Mouse (Mus musculus) ES-E14 (cell line): Measurements from ENCODE around the gene Rptor.

ENCODE experiments used
- CHD2 ChIP-seq: IDR thresholded peaks from 2 replicates; pipeline ENCODE4 v1.6.1; 2014; ENCODE audit warnings: mild to moderate bottlenecking, low read depth, low read length, inconsistent platforms
- HCFC1 ChIP-seq: IDR thresholded peaks from 2 replicates; pipeline ENCODE4 v1.6.1; 2012; ENCODE audit warnings: low read length, inconsistent platforms, borderline replicate concordance; ENCODE audit not compliant: insufficient read depth
- MAFK ChIP-seq: IDR thresholded peaks from 2 replicates; pipeline ENCODE4 v1.6.1; 2014; ENCODE audit warnings: mild to moderate bottlenecking, low read depth, low read length, inconsistent platforms; ENCODE audit not compliant: insufficient read depth
- ZC3H11A ChIP-seq: IDR thresholded peaks from 2 replicates; pipeline ENCODE4 v1.6.1; 2012; ENCODE audit warnings: low read depth, mild to moderate bottlenecking, inconsistent platforms, low read length, borderline replicate concordance
- ZNF384 ChIP-seq: IDR thresholded peaks from 2 replicates; pipeline ENCODE4 v1.6.1; 2012; ENCODE audit warnings: low read depth, low read length, inconsistent platforms

DNA sequence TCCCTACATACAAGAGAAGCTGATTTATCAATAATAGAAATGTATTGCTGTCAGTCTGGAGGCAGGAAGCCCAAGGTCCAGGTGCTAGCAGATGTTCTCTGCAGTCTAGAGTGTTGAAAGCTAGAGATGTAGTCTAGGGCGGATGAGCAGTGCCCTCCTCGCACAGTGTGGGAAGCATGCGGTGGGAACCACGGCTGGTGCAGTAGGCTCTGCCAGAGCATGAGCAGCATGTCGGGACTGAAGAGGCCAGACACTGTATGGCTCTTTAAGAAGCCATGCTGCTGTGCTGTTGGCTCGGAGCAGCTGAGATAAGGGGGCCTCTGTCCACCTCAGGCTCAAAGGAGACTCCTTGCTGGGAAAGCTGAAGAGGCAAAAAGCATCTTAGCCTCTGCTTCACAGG, 164.8 kb downstream of the Rptor start:
- no peak for TF ChIP-seq CHD2
- TF ChIP-seq ZC3H11A, result no peak
- no peak for TF ChIP-seq HCFC1
- TF ChIP-seq MAFK, result no peak
- no peak for TF ChIP-seq ZNF384
